Mouse (Mus musculus) forebrain, embryonic 14.5 days (tissue): Measurements from ENCODE around the gene Pnlip. TPM values are rescaled to one million over a fixed set of nuclear protein-coding genes. Genes with fewer than 3 reads are reported as not detected.

Experiments
- ATAC-seq: fragments of 200-750 bp; cut with Nextera tagmentation; 2 replicates; pipeline ENCODE4 v1.8.0; 2017; ENCODE audit warnings: mild to moderate bottlenecking, moderate library complexity
- DNase-seq: peaks from one replicate; pipeline ENCODE4 v3.0.0-alpha.2; 2015; ENCODE audit warnings: low spot score
- H3K27ac ChIP-seq: fragments of 300-500 bp; sonication (generic); 2 replicates; pipeline ENCODE4 v1.5.1; 2014; ENCODE audit warnings: low read depth, mild to moderate bottlenecking, control low read depth, low read length, moderate library complexity
- H3K27me3 ChIP-seq: fragments of 300-500 bp; sonication (generic); replicated peaks from 2 replicates; pipeline ENCODE4 v1.6.1; 2014; ENCODE audit warnings: low read length, control low read depth, mixed read lengths; ENCODE audit not compliant: control insufficient read depth, insufficient read depth
- H3K36me3 ChIP-seq: fragments of 300-500 bp; sonication (generic); 2 replicates; pipeline ENCODE4 v1.6.1; 2014; ENCODE audit warnings: low read length, control low read depth; ENCODE audit not compliant: control insufficient read depth, insufficient read depth
- H3K4me1 ChIP-seq: fragments of 300-500 bp; sonication (generic); 2 replicates; pipeline ENCODE4 v1.6.1; 2014; ENCODE audit warnings: antibody characterized with exemption, low read length, control low read depth; ENCODE audit not compliant: control insufficient read depth, insufficient read depth
- H3K4me2 ChIP-seq: fragments of 300-500 bp; sonication (generic); 2 replicates; pipeline ENCODE4 v1.6.1; 2014; ENCODE audit warnings: mild to moderate bottlenecking, control low read depth, low read length
- H3K4me3 ChIP-seq: fragments of 300-500 bp; sonication (generic); 2 replicates; pipeline ENCODE4 v1.5.1; 2014; ENCODE audit warnings: low read depth, low read length, control low read depth
- H3K9ac ChIP-seq: fragments of 300-500 bp; sonication (generic); 2 replicates; pipeline ENCODE4 v1.6.1; 2014; ENCODE audit warnings: mild to moderate bottlenecking, low read length, control low read depth, moderate library complexity
- H3K9me3 ChIP-seq: fragments of 300-500 bp; sonication (generic); replicated peaks from 2 replicates; pipeline ENCODE4 v1.6.1; 2016; ENCODE audit warnings: low read length, control low read depth, mixed read lengths; ENCODE audit not compliant: control insufficient read depth
- WGBS: fragments of 180-500 bp; shearing (Covaris S2); extraction: QIAGEN DNeasy Blood & Tissue Kit; methylation state at CpG from one replicate; pipeline ENCODE4 v1.1.7; 2014; 5-methylcytosine and 5-hydroxymethylcytosine counted together
- polyA plus RNA-seq: library from polyadenylated mRNA; unstranded; fragments of >200 nt; fragmentation: Nextera tagmentation; extraction: Ambion mirVana; gene quantifications from 2 replicates; pipeline ENCODE4 v1.2.1, GENCODE M21; 2014

Gene Pnlip
- polyA plus RNA-seq: 0.46 and 0.64 TPM in 2 replicates

DNA sequence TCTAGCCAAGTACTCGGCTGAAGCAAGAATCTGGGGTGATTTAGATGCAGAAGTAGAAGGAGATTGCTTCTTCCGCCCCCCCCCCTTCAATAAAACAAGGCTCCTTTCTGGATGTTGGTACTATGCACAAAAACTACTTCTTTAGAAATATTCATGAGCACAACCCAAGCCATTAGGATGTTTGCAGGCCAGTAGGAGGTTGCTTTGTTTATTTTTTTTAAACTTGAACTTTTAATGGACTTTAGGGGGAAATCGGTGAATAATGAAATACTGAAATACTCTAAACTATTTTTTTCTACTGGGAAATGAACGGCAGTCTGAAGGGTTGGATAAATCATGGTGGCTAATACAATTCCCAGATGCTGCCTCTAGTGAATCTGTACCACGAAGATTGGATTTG lies at the start of gene Pnlip:
Gene Pnlip (plus strand): TSS at position 301 of the 400 bp plus-strand sequence.
- H3K9ac ChIP-seq: no peak within 1 kb of the TSS
- no peaks in the 10 kb centered on the region for H3K36me3 ChIP-seq
- H3K9me3 ChIP-seq: no peaks in the 10 kb centered on the region
- H3K4me1 ChIP-seq: no peaks in the 10 kb centered on the region
- H3K4me3 ChIP-seq: no peak within 1 kb of the TSS
- no peaks in the 10 kb centered on the region for H3K27me3 ChIP-seq
- no peak within 1 kb of the TSS for H3K4me2 ChIP-seq
- DNase-seq (no peak), ATAC-seq (no peak)
- H3K27ac ChIP-seq: no peak within 1 kb of the TSS
- 82% methylated on average over 5 of the region's 5 CpGs for WGBS

GRCm38 (mm10) chr19:58609716-58610115 lies 42.6 kb upstream of the Pnlip start:
- no peaks in the 10 kb centered on the region for H3K4me1 ChIP-seq
- H3K9ac ChIP-seq: no peak overlapping the region
- no peak overlapping the region for H3K4me2 ChIP-seq
- no peak overlapping the region for H3K4me3 ChIP-seq
- no peak overlapping the region for H3K27ac ChIP-seq
- H3K27me3 ChIP-seq: no peaks in the 10 kb centered on the region
- DNase-seq: no peak
- no peaks in the 10 kb centered on the region for H3K9me3 ChIP-seq
- 67% methylated on average over 1 of the region's 1 CpGs for WGBS
- H3K36me3 ChIP-seq: no peaks in the 10 kb centered on the region
- ATAC-seq: no peak

DNA sequence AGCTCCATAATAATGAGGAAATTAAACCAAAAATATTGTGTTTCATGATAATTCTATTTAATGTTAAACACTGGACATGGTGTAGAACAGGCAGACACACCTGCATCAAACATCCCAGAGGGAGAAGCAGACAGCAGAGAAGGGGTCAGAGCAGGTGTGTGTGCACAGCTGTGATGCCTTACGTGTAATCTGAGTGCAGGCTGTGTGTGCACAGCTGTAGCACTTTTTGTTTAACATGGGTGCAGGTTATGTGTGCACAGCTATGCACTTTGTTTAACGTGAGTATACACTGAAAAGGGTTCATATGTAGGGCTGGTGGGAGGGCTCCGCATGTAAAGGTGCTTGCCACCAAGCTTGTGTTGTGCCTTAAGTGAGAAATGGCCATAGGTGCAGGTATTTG lies 39.6 kb upstream of the Pnlip start:
- ATAC-seq (no peak), DNase-seq (no peak)
- Histone ChIP-seq H3K4me2 (no peak overlapping the region), H3K9me3 (no peaks in the 10 kb centered on the region), H3K27me3 (no peaks in the 10 kb centered on the region), H3K9ac (no peak overlapping the region), H3K27ac (no peak overlapping the region), H3K4me1 (no peaks in the 10 kb centered on the region), H3K36me3 (no peaks in the 10 kb centered on the region), H3K4me3 (no peak overlapping the region)
- 89% methylated on average over 3 of the region's 3 CpGs for WGBS

- ATAC-seq (no peak), DNase-seq (no peak)
- H3K36me3 ChIP-seq: no peaks in the 10 kb centered on the region
- H3K27me3 ChIP-seq: no peaks in the 10 kb centered on the region
- no peak overlapping the region for H3K27ac ChIP-seq
- no peaks in the 10 kb centered on the region for H3K9me3 ChIP-seq
- H3K4me1 ChIP-seq: no peaks in the 10 kb centered on the region
- no peak overlapping the region for H3K4me2 ChIP-seq
- H3K9ac ChIP-seq: no peak overlapping the region
- WGBS: 85% methylated on average over 7 of the region's 7 CpGs
- no peak overlapping the region for H3K4me3 ChIP-seq
Observed at GRCm38 (mm10) chr19:58616606-58617005, 35.7 kb upstream of the Pnlip start.

DNA sequence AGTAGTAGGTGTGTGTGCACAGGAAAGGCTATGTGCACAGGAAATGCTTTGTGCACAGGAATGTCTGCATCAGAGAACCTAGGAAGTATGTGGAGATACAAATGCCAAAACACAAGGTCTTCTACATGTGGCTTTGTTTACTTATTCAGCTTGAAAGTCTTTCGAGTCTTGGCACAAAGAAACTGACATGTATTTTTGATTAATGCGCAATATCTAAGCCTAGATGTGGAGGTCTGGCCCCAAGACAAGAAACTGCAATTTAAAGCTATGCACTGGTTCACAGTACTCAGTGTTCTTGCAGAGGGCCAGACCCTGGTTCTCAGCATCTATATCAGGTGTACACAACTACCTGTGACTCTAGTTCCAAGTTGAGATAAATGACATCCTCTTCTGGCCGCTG lies 31.6 kb upstream of the Pnlip start:
- Histone ChIP-seq H3K36me3 (no peaks in the 10 kb centered on the region), H3K9ac (no peak overlapping the region), H3K4me1 (no peaks in the 10 kb centered on the region), H3K4me2 (no peak overlapping the region), H3K27ac (no peak overlapping the region), H3K9me3 (no peaks in the 10 kb centered on the region), H3K27me3 (no peaks in the 10 kb centered on the region), H3K4me3 (no peak overlapping the region)
- 84% methylated on average over 3 of the region's 3 CpGs for WGBS
- ATAC-seq: no peak
- DNase-seq: no peak

GRCm38 (mm10) chr19:58621646-58622045 lies 30.7 kb upstream of the Pnlip start:
- 72% methylated on average over 1 of the region's 1 CpGs for WGBS
- no peak for DNase-seq

DNA sequence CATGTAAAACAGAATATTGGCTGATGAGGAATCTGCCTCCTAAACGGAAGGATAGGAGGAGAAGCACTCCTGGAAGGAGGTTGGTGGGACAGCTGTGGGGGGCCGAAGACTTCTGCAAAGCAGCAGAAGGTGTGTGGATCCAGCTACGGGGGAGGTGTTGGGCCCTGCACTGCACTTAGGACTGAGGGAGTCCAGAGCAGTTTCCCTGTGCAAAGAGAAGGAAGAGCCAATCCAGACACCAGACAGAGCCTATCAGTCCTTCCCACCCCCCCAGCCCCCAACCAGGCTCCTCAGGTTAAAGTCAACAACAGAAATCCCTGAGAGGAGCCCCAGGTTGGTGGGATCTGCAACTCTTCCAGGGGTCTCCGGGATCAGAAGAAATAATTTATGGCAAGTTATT lies 27.5 kb upstream of the Pnlip start:
- DNase-seq (no peak), ATAC-seq (no peak)
- Histone ChIP-seq H3K9me3 (no peaks in the 10 kb centered on the region), H3K27me3 (no peaks in the 10 kb centered on the region), H3K9ac (no peak overlapping the region), H3K4me3 (no peak overlapping the region), H3K4me1 (no peaks in the 10 kb centered on the region), H3K4me2 (no peak overlapping the region), H3K27ac (no peak overlapping the region), H3K36me3 (no peaks in the 10 kb centered on the region)
- 90% methylated on average over 4 of the region's 4 CpGs for WGBS

More at GRCm38 (mm10) chr19:58621646-58622045, 30.7 kb upstream of the Pnlip start:
- Histone ChIP-seq H3K9me3 (no peaks in the 10 kb centered on the region), H3K36me3 (no peaks in the 10 kb centered on the region), H3K27me3 (no peaks in the 10 kb centered on the region), H3K27ac (no peak overlapping the region), H3K9ac (no peak overlapping the region), H3K4me3 (no peak overlapping the region), H3K4me2 (no peak overlapping the region), H3K4me1 (no peaks in the 10 kb centered on the region)
- no peak for ATAC-seq

DNA sequence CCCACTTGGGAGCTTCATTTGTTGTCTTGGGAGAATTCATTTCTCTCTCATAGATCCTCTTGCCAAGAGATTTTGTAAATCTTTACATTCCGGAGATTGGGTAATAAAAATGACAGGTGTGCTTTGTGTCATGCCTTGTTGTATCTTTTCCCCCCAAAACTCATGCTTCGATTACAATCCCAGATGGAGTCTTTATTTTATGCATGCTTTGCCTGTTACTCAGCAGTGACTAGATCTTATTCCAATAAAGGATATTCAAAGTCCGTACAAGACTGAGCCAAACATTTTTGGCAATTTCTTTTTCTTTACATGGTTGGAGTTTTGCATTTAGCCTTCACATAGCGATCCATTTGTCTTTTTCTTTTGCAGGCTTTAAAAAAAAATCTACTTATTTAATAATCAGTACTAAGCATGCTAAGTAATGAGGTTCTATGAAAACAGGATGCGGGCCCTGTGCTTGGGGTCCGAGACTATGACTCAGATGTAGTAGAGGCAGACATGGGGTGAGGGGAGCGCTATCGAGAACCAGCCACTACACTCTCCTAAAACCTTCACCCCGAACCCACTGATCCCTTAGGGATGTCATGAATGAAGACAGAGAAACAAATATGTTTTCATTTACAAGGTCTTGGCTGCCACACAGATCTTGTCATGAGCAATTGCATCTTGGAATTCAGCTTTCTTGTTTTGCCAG lies 26.9 kb upstream of the Pnlip start:
- DNase-seq (no peak), ATAC-seq (no peak)
- no peaks in the 10 kb centered on the region for H3K4me1 ChIP-seq
- no peaks in the 10 kb centered on the region for H3K36me3 ChIP-seq
- H3K4me3 ChIP-seq: no peak overlapping the region
- H3K27me3 ChIP-seq: no peaks in the 10 kb centered on the region
- no peak overlapping the region for H3K27ac ChIP-seq
- 91% methylated on average over 9 of the region's 9 CpGs for WGBS
- H3K4me2 ChIP-seq: no peak overlapping the region
- H3K9ac ChIP-seq: no peak overlapping the region
- no peaks in the 10 kb centered on the region for H3K9me3 ChIP-seq

DNA sequence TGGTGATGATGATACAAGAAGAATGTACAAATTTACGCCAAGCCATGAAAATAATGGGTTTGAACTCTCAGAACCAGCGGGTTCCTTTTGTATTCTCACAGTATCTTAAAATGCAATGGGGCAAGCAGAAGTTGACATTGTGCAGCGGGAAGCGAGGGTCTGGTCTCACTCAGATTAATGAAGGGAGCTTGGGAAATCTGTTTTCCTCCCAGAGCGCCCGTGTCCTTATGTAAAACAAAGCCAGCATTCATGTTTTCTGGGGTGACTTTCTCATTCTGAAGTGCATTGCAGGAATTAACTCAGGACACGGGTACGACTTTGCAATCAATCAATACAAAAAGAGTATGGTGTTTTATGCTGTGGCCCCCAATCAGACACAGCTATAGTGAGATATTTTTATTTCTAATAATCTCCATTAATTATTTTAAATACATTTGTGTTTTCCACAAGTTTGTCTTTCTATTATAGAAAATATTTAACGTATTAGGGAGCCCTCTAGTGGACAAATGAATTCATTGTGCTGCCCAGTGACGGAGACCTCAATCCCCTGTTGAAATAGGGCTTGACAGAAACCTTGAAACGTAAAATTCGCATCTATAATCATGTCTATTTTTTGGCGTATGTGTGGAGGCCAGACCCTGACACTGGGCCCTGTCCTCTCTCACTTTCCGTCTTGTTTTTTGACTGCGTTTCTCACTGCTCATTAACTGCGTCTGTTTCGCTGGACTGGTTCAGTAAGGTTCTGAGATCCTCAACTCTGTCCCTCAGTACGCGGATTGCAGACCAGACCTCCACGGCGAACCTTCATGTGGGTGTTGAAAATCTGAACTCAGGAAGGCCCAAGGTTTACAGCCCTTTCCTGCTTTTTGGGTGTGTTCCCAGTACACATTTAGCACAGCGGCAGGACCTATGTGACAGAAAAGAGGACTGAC lies 24.6 kb upstream of the Pnlip start:
- Histone ChIP-seq H3K9ac (no peak overlapping the region), H3K4me1 (no peaks in the 10 kb centered on the region), H3K36me3 (no peaks in the 10 kb centered on the region), H3K4me3 (no peak overlapping the region), H3K27ac (no peak overlapping the region), H3K4me2 (no peak overlapping the region), H3K9me3 (no peaks in the 10 kb centered on the region), H3K27me3 (no peaks in the 10 kb centered on the region)
- ATAC-seq (no peak), DNase-seq (peak; percentile 78)
- 37% methylated on average over 22 of the region's 22 CpGs for WGBS
